Mouse (Mus musculus) adrenal gland, postnatal 14 days (tissue): Measurements from ENCODE around the gene Saysd1. TPM values are rescaled to one million over a fixed set of nuclear protein-coding genes. Genes with fewer than 3 reads are reported as not detected.

Experiments used
- DNase-seq: peaks from one replicate; pipeline ENCODE4 v3.0.0; 2021; ENCODE audit warnings: mixed read lengths
- total RNA-seq: library from RNA; stranded (reverse); gene quantifications from 2 replicates; pipeline ENCODE4 v1.2.3, GENCODE M21; 2021

The Saysd1 gene
- total RNA-seq, 1 experiment from 2014 or later, result 6.2 TPM

- DNase-seq, result no peak
Observed at GRCm38 (mm10) chr14:20164438-20164837, 26.1 kb upstream of the Saysd1 start.

GRCm38 (mm10) chr14:20162686-20163085, 24.4 kb upstream of the Saysd1 start:
- DNase-seq, result peak; percentile 9

- no peak for DNase-seq
Observed at GRCm38 (mm10) chr14:20158727-20159681, 20.7 kb upstream of the Saysd1 start.

GRCm38 (mm10) chr14:20157595-20157994, 19.3 kb upstream of the Saysd1 start:
- no peak for DNase-seq

- DNase-seq, result no peak
Observed at GRCm38 (mm10) chr14:20155718-20156117, 17.4 kb upstream of the Saysd1 start.

GRCm38 (mm10) chr14:20154937-20155336, 16.6 kb upstream of the Saysd1 start:
- DNase-seq, result no peak

- no peak for DNase-seq
Observed at GRCm38 (mm10) chr14:20154245-20154644, 15.9 kb upstream of the Saysd1 start.

- DNase-seq, result no peak
Observed at GRCm38 (mm10) chr14:20149127-20150080, 11.1 kb upstream of the Saysd1 start.

- no peak for DNase-seq
Observed at GRCm38 (mm10) chr14:20148514-20148913, 10.2 kb upstream of the Saysd1 start.

GRCm38 (mm10) chr14:20147854-20148253, 9.5 kb upstream of the Saysd1 start:
- no peak for DNase-seq

GRCm38 (mm10) chr14:20144093-20144492, 5.8 kb upstream of the Saysd1 start:
- no peak for DNase-seq

- no peak for DNase-seq
Observed at GRCm38 (mm10) chr14:20134965-20135671, 3.2 kb downstream of the Saysd1 start.

- no peak for DNase-seq
Observed at GRCm38 (mm10) chr14:20128162-20128561, 10.2 kb downstream of the Saysd1 start.

- no peak for DNase-seq
Observed at GRCm38 (mm10) chr14:20127406-20128087, 10.8 kb downstream of the Saysd1 start.

- no peak for DNase-seq
Observed at GRCm38 (mm10) chr14:20120868-20121267, 17.5 kb downstream of the Saysd1 start.

GRCm38 (mm10) chr14:20120012-20120411, 18.3 kb downstream of the Saysd1 start:
- DNase-seq, result no peak

GRCm38 (mm10) chr14:20116149-20116605, 22.2 kb downstream of the Saysd1 start:
- peak; percentile 50 for DNase-seq

- DNase-seq, result no peak
Observed at GRCm38 (mm10) chr14:20114951-20115350, 23.4 kb downstream of the Saysd1 start.

- DNase-seq, result peak; percentile 93
Observed at GRCm38 (mm10) chr14:20113964-20114363, 24.4 kb downstream of the Saysd1 start.

GRCm38 (mm10) chr14:20113189-20113961, 25.0 kb downstream of the Saysd1 start:
- DNase-seq, result no peak

- DNase-seq, result no peak
Observed at GRCm38 (mm10) chr14:20112218-20112617, 26.1 kb downstream of the Saysd1 start.
